Mouse (Mus musculus) limb, embryonic 14.5 days (tissue): ENCODE measurements at regions not wholly inside any gene's neighbourhood (a gene's known extent, or its start where the extent isn't known, plus 50 kb on each side); places are given as distances from the start of the nearest gene placed in this dataset.

Experiments
- ATAC-seq: fragments of 200-750 bp; cut with Nextera tagmentation; 2 replicates; pipeline ENCODE4 v1.8.0; 2017; ENCODE audit warnings: low read depth, moderate number of reproducible peaks, moderate TSS enrichment; ENCODE audit not compliant: low FRiP score
- DNase-seq: peaks from one replicate; pipeline ENCODE4 v3.0.0-alpha.2; 2015; ENCODE audit warnings: low spot score
- H3K27ac ChIP-seq: fragments of 300-500 bp; sonication (generic); replicated peaks from 2 replicates; pipeline ENCODE4 v1.5.1; 2014; ENCODE audit warnings: low read depth, mild to moderate bottlenecking, low read length, moderate library complexity, mixed read lengths
- H3K27me3 ChIP-seq: fragments of 300-500 bp; sonication (generic); 2 replicates; pipeline ENCODE4 v1.6.1; 2014; ENCODE audit warnings: low read length, mixed read lengths; ENCODE audit not compliant: control insufficient read depth, insufficient read depth
- H3K36me3 ChIP-seq: fragments of 300-500 bp; sonication (generic); 2 replicates; pipeline ENCODE4 v1.6.1; 2014; ENCODE audit warnings: mild to moderate bottlenecking, low read length, moderate library complexity, mixed read lengths; ENCODE audit not compliant: control insufficient read depth, insufficient read depth
- H3K4me1 ChIP-seq: fragments of 300-500 bp; sonication (generic); 2 replicates; pipeline ENCODE4 v1.6.1; 2014; ENCODE audit warnings: antibody characterized with exemption, low read length, mixed read lengths; ENCODE audit not compliant: control insufficient read depth, insufficient read depth
- H3K4me2 ChIP-seq: fragments of 300-500 bp; sonication (generic); replicated peaks from 2 replicates; pipeline ENCODE4 v1.6.1; 2014; ENCODE audit warnings: low read depth, mild to moderate bottlenecking, low read length, moderate library complexity; ENCODE audit not compliant: severe bottlenecking
- H3K4me3 ChIP-seq: fragments of 300-500 bp; sonication (generic); replicated peaks from 2 replicates; pipeline ENCODE4 v1.5.1; 2014; ENCODE audit warnings: low read length
- H3K9ac ChIP-seq: fragments of 300-500 bp; sonication (generic); 2 replicates; pipeline ENCODE4 v1.6.1; 2014; ENCODE audit warnings: mild to moderate bottlenecking, low read depth, low read length, moderate library complexity; ENCODE audit not compliant: severe bottlenecking
- H3K9me3 ChIP-seq: fragments of 300-500 bp; sonication (generic); 2 replicates; pipeline ENCODE4 v1.6.1; 2016; ENCODE audit warnings: low read length; ENCODE audit not compliant: control insufficient read depth
- POLR2A ChIP-seq: fragments of 200-500 bp; IDR thresholded peaks from 2 replicates; pipeline ENCODE4 v1.8.0; 2012; ENCODE audit warnings: inconsistent platforms, mild to moderate bottlenecking, moderate library complexity, borderline replicate concordance; ENCODE audit not compliant: insufficient read depth, insufficient read length; ENCODE audit errors: extremely low read depth
- WGBS: fragments of 180-500 bp; shearing (Covaris S2); extraction: QIAGEN DNeasy Blood & Tissue Kit; methylation state at CpG from one replicate; pipeline ENCODE4 v1.1.7; 2014; 5-methylcytosine and 5-hydroxymethylcytosine counted together

DNA sequence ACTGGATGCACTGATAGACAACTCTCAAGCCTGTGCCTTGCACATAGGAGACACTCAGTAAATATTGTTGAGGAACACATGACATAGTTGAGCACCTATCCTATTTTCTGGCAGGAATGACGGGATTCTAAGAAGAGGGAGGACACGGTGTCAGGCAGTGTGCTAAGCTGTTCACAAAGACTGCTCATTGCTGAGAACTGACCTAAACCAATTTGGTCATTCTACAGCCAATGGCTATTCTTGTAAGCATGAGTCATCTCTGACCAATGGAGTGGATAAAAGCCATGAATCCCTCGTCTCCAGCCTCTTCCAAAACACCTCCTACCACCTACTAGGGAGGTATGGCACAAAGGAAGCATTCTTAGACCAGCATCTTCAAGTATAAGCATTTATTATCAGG, 75.7 kb upstream of the Kit start:
- ATAC-seq: no peak
- TF ChIP-seq POLR2A: no peak
- H3K4me1 ChIP-seq: no peaks in the 10 kb centered on the region
- no peak for DNase-seq
- H3K27me3 ChIP-seq: no peaks in the 10 kb centered on the region
- no peak overlapping the region for H3K9ac ChIP-seq
- no peak overlapping the region for H3K27ac ChIP-seq
- no peaks in the 10 kb centered on the region for H3K9me3 ChIP-seq
- H3K4me2 ChIP-seq: no peak overlapping the region
- H3K4me3 ChIP-seq: no peak overlapping the region
- 83% methylated on average over 3 of the region's 3 CpGs for WGBS
- H3K36me3 ChIP-seq: no peaks in the 10 kb centered on the region

DNA sequence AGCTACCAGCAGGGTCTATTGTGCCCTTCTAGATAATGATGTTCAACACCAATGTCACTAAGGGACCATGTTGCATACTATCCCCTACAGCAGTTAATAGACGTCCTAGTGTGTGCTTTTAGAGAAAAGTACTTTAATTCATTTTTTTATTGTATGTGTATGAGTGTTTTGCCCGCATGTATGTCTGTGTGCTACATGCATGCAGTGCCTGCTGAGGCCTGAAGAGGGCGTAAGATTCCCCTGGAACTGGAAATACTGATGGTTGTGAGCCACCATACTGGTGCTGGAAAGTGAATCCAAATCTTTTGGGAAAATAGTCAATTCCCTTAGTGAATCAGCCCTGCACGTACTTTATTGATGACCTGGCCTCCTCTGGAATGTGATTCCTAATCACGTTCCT, 75.0 kb upstream of the Kit start:
- DNase-seq (no peak), ATAC-seq (no peak)
- Histone ChIP-seq H3K36me3 (no peaks in the 10 kb centered on the region), H3K9ac (no peak overlapping the region), H3K4me1 (no peaks in the 10 kb centered on the region), H3K4me3 (no peak overlapping the region), H3K9me3 (no peaks in the 10 kb centered on the region), H3K27ac (no peak overlapping the region), H3K27me3 (no peaks in the 10 kb centered on the region), H3K4me2 (no peak overlapping the region)
- no peak for TF ChIP-seq POLR2A
- WGBS: 81% methylated on average over 5 of the region's 5 CpGs

DNA sequence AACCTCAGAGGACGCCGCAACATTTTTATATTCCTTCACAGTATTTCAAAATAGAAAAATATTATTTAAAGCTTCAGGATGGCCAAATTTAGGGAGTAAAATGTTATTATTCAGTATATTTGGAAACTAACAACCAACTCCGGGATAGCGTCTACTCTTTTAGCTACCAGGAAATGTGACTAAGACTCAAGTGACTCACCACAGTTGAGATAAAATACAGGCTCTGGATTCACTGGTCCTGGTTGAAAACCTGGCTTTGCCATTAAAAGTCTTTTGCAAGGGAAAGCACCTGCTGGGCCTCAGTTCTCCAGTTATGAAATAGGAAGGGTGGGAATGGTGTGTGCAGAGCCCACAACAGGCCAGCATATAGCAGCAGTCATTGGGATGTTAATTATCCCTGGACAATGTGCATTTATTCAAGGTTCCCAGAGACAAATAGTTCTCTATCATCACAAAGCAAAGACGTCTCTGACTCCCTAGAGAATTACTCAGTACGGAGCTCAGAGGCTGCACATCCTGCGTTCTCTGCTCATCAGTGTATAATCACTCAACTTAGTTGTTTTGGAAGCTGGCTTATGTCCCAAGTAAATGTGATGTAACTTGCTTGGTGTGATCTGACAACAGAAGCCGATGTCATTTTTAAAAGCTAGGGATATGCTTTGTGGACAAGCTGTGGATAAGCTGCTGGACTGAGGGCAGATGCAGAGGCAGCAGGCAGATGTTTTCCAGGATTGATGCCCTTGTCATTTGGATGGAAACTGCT, 73.9 kb upstream of the Kit start:
- ATAC-seq (no peak), DNase-seq (no peak)
- Histone ChIP-seq H3K4me2 (no peak overlapping the region), H3K27ac (no peak overlapping the region), H3K4me1 (no peaks in the 10 kb centered on the region), H3K36me3 (no peaks in the 10 kb centered on the region), H3K27me3 (no peaks in the 10 kb centered on the region), H3K9ac (no peak overlapping the region), H3K4me3 (no peak overlapping the region), H3K9me3 (no peaks in the 10 kb centered on the region)
- no peak for TF ChIP-seq POLR2A
- 82% methylated on average over 8 of the region's 8 CpGs for WGBS

DNA sequence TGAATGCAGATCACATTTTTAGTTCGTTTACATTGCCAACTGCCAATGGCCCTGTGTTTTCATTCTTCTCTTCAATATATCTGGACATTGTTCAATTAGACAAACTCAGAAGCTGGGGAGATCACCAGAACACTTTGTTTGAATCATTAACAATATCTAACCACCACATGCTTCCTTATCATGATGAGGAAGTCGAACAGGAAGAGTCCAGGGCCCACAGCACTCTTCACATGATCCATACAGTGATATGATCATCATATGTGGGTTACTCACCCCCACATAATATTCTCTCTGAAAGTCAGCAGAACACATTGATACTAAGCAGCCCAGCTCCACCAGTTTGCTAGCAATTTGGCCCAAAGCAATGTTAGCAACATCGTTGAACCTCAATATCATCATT, 71.0 kb upstream of the Kit start:
- Histone ChIP-seq H3K4me2 (no peak overlapping the region), H3K27ac (no peak overlapping the region), H3K27me3 (no peaks in the 10 kb centered on the region), H3K9me3 (no peaks in the 10 kb centered on the region), H3K9ac (no peak overlapping the region), H3K4me1 (no peaks in the 10 kb centered on the region), H3K4me3 (no peak overlapping the region), H3K36me3 (no peaks in the 10 kb centered on the region)
- ATAC-seq: no peak
- no peak for DNase-seq
- no peak for TF ChIP-seq POLR2A
- 87% methylated on average over 3 of the region's 3 CpGs for WGBS

DNA sequence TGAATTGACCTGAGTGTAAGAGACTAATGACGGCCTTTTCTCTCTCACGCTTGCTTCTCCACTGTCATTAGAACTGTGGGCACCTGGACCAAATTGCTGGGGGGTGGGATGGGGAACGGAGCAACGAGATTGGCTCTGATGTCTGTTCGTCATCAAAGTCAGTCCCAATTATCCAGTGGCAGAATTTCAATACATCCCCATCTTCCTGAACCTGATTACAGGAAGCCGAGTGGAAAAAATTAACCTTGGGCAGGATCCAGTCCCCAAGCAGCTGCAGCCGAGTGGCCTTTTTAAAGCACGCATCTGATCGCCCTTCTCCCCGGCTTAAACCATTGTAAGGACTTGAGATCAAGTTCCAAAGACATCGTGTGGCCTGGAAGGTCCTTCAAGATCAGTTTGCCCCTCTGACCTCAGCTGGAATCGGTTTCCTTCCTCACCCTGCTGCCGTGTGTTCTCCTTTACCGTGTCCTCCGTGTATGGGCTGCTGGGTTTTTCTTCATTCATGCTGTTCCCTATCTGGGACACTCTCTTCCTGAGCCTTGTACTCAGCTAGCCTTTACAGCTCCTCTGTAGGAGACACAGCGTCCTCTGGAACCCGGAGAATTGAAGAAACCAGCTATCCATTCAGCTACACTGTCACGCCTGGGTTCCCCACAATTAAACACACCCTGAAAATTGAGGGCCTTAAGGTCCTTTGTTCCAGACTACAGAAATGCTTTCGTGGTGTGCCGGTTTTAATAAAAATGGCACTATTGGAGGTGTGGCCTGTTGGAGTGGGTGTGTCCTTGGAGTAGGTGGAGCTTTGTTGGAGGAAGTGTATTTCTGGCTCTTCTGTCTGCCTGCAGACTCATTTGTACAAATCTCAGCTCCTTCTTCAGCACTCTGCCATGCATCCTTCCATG, 61.9 kb upstream of the Kit start:
- H3K9me3 ChIP-seq: no peaks in the 10 kb centered on the region
- H3K27ac ChIP-seq: no peak overlapping the region
- DNase-seq (no peak), ATAC-seq (no peak)
- no peak overlapping the region for H3K9ac ChIP-seq
- no peak overlapping the region for H3K4me2 ChIP-seq
- no peaks in the 10 kb centered on the region for H3K4me1 ChIP-seq
- no peak overlapping the region for H3K4me3 ChIP-seq
- WGBS: 71% methylated on average over 20 of the region's 20 CpGs
- H3K27me3 ChIP-seq: no peaks in the 10 kb centered on the region
- H3K36me3 ChIP-seq: no peaks in the 10 kb centered on the region
- TF ChIP-seq POLR2A: no peak
